Mouse (Mus musculus) neural tube, postnatal 0 days (tissue): ENCODE measurements around the gene Prune1. TPM values are rescaled to one million over a fixed set of nuclear protein-coding genes. Genes with fewer than 3 reads are reported as not detected.

ENCODE experiments used
- polyA plus RNA-seq: library from polyadenylated mRNA; unstranded; fragments of >200 nt; fragmentation: Nextera tagmentation; extraction: Ambion mirVana; gene quantifications from 2 replicates; pipeline ENCODE4 v1.2.1, GENCODE M21; 2015

Prune1 gene
- polyA plus RNA-seq, result 47.1 and 55.4 TPM in 2 replicates

DNA sequence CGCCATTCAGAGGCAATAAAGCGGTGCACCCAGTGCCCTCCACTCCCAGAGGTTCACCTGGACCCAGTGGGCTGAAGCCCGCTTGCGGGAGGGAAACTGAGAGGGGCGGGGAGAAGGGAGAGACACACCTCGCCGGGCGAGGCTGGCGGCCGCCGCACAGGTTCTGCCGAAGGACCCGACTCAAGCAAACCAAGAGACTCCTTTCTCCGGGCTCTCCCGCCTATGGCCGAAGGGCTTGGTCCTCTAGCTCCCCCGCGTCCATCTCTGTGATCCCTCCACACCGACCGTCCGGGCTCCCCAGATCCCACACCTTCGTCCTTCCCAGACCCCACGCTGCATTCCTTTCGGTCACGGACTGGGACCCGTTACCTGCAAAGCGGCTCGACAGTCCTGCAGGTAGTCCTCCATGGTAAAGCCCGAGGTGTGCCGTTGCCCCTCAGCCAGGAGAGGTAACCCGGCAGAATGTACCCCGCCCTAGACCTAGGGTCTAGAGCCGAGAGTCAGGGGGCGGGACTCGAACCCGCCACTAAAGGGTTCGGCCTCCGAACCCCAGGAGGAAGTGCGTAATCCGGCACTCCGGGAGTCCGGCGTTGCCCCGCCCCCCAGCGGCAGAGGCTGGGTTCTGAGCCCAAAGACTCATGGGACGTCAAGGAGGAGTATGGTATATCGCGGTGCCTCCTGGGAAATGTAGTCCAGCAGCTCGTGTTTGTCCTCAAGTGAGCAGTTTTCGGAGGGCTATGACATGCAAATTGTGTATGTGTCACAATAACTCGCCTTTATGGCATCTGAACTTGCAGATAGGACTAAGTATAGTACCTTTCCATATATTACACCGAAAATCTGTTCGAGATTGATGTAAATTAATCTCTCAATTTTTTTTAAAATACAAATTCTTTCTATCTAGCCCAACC is at the start of gene Prune1, which contains the start of gene Mindy1:
Gene Prune1 (minus strand): TSS at position 861 of the 911 bp plus-strand sequence.
Gene Mindy1 (plus strand): TSS at position 130 of the 911 bp plus-strand sequence.

DNA sequence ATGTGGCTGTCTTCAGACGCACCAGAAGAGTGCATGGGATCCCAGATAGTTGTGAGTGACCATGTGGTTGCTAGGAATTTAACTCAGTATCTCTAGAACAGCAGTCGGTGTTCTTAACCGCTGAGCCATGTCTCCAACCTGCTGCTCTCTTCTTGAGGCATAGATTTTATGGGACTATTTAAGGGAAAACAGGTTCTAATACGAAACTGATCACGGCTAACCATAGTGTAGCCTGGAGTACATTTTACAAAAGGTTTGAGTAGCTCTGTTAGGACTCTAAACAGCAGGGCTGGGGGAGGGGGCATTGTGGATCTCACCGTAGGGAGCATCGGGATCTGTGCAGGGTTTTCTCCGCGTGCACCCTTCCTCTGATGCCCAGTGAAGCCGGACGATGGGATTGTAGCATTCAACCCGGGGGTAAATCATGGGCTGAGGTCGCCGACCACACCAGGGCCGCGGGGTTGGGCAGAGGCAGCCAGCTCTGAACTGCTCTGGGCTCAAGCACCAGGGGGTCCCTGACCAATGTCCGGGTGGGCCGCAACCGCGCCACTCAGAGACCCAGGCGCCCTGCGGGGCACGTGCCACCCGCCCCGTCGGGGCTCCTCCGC is 32.7 kb upstream of the Prune1 start, which contains the start of gene Cers2:
Gene Cers2 (plus strand): TSS at position 306 of the 608 bp plus-strand sequence.

DNA sequence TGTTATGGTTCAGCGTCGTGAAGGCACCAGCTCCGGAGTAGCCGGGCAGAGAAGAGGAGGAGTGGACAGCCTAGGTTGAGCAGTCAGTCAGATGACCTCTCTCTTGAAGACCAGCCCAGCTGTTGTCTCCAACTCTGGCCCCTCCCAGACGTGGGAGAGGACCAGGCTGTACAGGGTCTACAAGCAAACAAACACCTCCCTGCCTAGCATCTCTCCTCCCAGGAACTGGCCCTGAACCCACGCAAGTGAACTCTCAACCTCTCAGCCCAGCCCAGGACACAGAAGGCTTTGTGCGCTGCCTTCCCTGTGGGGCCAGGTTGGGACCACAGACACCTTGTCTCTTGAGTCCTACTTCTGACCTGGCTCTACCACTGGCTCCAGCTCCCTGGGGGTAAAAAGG is 25.2 kb upstream of the Prune1 start, which contains the start of gene Anxa9:
Gene Anxa9 (minus strand): TSS at position 77 of the 400 bp plus-strand sequence.

DNA sequence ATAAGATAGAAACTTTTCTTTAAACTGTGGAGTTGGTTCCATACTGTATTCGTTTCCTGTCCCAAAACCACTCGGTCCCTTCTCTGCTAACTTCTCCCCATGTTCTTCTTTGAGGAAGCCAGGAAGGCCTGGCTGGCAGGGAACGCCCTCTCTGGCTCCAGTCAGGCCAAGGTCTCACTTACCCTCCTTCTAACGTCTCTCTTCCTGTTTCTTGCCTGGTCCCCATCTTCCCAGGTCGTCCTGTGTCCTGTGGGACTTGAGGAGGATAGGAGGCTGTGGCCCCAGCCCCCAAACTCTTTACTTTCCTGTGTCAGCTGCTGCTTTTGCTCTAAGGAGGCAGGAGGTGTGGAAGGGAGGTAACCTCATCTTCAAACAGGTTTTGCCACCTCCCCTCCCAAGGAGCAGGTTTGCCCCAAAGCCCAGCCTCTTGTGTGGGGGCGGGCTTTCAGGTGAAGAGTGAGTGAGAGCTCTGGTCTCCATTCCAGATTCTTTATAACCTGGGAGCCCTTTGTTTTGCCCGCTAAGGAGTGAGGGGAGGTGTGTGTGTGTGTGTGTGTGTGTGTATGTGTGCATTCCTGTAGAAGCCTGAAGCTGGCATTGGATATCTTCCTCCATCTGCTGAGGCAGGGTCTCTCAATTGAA is 31.0 kb downstream of the Prune1 start, which contains the start of gene Bnipl:
Gene Bnipl (minus strand): TSS at position 411 of the 642 bp plus-strand sequence.

DNA sequence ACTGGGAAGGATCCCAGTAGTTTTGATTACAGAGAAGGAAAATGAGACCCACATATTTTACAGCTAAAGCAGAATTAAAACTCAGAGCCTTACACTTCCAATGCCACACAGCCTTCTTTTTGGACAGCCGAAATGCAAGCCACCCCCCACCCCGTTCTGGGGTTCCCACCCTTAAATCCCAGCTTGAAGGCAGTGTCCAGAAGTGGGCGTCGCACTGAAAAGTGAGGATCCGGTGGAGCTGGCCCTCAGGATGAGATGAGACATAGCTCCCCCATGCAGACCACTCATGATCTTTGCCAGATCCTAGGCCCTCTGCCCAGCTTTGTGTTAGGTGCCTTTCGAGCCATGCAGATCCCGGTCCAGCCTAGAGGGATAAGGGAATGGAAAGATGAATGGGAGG is 40.4 kb downstream of the Prune1 start, which contains the start of gene Gm128:
Gene Gm128 (minus strand): TSS at position 101 of the 400 bp plus-strand sequence.

DNA sequence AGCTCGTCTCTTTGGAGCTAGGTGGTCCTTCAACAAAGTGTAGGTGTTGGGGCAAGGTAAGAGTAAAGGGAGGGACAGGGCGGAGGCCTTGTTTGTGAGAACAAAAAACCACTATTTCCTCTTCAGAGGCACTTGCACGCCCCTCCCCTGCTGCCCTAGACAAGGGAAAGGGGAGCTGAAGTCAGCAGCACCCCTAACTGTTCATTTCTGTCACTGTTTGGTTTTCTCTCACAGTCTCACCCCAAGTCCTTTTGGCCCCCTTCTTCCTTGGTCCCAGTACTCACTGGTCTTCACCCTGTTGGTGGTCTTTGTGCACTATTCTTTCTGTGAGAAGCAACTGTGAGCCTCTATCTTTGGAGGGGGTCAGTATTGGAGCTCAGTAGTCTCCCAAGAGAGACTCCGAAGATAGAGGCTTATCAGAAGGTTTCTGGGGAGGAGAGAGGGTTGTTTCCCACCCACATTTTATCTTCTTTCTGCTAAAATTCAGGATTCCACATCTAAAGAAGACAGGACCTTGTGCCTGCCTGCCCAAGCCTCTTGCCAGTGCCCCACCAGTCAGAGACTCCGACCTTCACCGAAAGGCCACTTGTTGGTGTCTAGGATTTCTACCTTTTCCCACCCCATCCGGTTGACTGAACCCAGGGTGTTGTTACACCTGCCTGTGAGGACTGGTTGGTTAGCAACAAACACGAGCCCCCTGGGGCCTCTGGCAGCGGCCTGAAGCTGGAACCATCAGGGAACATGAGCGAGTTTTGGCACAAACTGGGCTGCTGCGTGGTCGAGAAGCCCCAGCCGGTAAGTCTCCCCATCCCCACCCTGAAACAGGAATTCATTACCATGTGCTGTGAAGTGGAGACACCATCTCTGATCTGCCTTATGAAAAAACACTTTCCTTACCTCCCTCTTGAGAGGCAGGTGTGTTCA is 50.3 kb downstream of the Prune1 start, which contains the start of gene Mllt11:
Gene Mllt11 (minus strand): TSS at position 874 of the 924 bp plus-strand sequence.

DNA sequence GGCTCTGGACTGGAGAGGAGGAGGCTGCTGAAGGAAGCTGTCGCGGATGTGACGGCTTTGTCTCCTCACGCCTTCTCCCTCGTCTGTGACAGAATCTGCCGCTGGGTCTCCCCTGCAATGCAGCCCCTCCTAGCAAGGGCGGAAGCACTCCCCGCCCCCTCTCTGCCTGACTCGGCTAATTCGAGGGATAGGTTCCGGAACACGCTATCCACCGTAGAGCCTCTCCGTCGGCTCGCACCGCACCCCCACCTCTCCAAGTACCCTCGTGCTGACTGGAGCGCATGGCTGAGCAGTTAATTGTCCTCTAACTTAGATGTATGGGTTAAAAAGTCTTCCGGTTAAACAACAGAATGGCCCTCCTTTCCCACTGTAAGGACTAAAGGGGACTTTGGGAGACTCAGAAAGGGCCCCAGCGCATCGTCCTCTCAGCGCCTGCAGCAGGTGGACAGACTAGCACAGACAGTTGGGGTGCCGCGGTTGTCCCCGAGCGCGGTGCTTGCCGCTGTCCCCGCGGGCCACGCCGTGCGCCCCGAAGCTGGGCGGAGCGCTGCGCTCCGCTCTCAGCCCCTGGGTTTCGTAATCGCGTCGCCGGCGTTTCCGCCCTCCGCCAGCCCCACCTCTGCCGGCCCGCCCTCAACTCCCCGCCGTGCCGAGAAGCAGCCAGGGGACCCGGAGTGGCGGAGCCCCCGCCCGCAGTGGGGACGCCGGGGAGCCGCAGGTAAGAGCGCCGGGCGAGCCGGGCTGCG is 53.6 kb downstream of the Prune1 start, which contains the start of gene Cdc42se1:
Gene Cdc42se1 (plus strand): TSS at position 585 of the 746 bp plus-strand sequence.

DNA sequence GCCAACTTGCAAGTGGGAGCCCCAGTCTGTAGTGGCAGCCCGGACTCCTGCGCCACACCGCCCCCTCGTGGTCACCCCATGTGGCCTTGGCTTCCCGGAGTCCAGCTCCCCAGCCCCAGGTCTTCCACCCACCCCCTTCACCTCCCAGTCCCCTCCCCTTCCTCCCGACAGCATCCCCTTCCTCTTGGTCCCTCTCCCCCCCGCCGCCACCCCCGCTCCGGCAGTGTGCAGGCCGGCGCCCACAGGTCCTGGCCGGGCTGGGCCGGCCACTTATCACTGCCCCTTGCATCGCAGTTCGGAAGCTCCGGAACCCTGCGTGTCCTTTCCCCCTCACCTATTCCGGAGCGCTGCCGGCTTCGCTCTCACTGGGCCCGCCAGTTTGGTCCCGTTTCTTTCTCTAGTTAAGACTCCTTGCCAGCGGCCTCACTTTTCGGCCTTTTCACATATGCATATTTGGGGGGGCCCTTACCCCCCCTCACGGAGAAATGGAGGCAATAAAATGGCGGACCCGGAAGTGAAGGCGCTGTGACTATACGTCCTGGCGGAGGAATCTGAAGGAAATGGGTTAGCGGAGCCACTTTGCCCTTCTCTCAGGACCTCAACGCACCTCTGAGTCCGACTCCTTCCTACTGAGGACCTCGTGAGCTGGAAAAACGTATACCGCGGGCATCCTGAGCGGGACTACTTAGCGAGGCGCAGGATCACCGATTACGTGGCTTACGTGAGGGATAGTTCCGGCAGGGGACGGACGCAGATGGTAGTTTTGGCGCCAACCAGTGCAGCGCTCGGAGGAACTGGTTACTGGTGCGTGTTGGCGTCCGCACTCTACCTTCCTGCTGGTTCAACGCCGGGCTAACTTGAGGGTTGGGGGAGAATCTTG is 64.4 kb downstream of the Prune1 start, which contains the start of gene Gabpb2:
Gene Gabpb2 (minus strand): TSS at position 662 of the 880 bp plus-strand sequence.

Other genes with a start within 250 kb of the Prune1 start
- gene Psmd4, start 239.5 kb downstream of the Prune1 start, polyA plus RNA-seq, result 248 and 269 TPM in 2 replicates
- gene Pip5k1a, start 175.1 kb downstream of the Prune1 start, polyA plus RNA-seq, result 10.7 and 10.9 TPM in 2 replicates
- gene Vps72, start 171.1 kb downstream of the Prune1 start, polyA plus RNA-seq, result 89.2 and 101 TPM in 2 replicates
- 0.50 and 0.79 TPM in 2 replicates for gene Tmod4, start 157.6 kb downstream of the Prune1 start, polyA plus RNA-seq
- gene Scnm1, start 148.1 kb downstream of the Prune1 start, polyA plus RNA-seq, result 78.6 and 80.8 TPM in 2 replicates
- 41.0 and 41.2 TPM in 2 replicates for gene Lysmd1, start 148.0 kb downstream of the Prune1 start, polyA plus RNA-seq
- 4.7 and 4.8 TPM in 2 replicates for gene Tnfaip8l2, start 139.7 kb downstream of the Prune1 start, polyA plus RNA-seq
- 14.0 and 15.0 TPM in 2 replicates for gene Sema6c, start 121.6 kb downstream of the Prune1 start, polyA plus RNA-seq
- gene Gabpb2, start 64.2 kb downstream of the Prune1 start, polyA plus RNA-seq, result 2.5 and 2.6 TPM in 2 replicates
- gene Cdc42se1, start 53.3 kb downstream of the Prune1 start, polyA plus RNA-seq, result 53.0 and 55.2 TPM in 2 replicates
- gene Mllt11, start 49.9 kb downstream of the Prune1 start, polyA plus RNA-seq, result 348 and 378 TPM in 2 replicates
- gene Gm128, start 40.5 kb downstream of the Prune1 start, polyA plus RNA-seq, result 0.22 TPM in 1 of 2 replicates, not detected in the other
- gene Bnipl, start 30.9 kb downstream of the Prune1 start, polyA plus RNA-seq, result not detected in 2 replicates
- gene Mindy1, start 731 bp downstream of the Prune1 start, polyA plus RNA-seq, result 31.0 and 32.1 TPM in 2 replicates
- 0.28 TPM in 2 replicates for gene Anxa9, start 25.1 kb upstream of the Prune1 start, polyA plus RNA-seq
- gene Cers2, start 32.7 kb upstream of the Prune1 start, polyA plus RNA-seq, result 84.8 and 88.4 TPM in 2 replicates
- gene Setdb1, start 75.1 kb upstream of the Prune1 start, polyA plus RNA-seq, result 22.5 and 24.6 TPM in 2 replicates
- not detected in 2 replicates for gene 4930558C23Rik, start 120.8 kb upstream of the Prune1 start, polyA plus RNA-seq
- gene Arnt, start 152.3 kb upstream of the Prune1 start, polyA plus RNA-seq, result 9.4 and 10.5 TPM in 2 replicates
- 15.4 and 31.3 TPM in 2 replicates for gene Ctsk, start 217.2 kb upstream of the Prune1 start, polyA plus RNA-seq
- 38.5 and 40.3 TPM in 2 replicates for gene Ctss, start 244.7 kb upstream of the Prune1 start, polyA plus RNA-seq